Mouse (Mus musculus) mesoderm, embryonic 11.5 days (tissue): ENCODE results near the gene Dcxr.
A peak's percentile ranks its signal among the peaks of the same experiment; 100 is the strongest.
"Not testable (repeated sequence)": the region's sequence is repeated elsewhere in the genome, so short reads cannot be mapped to it uniquely, and the experiment has no call there.

Experiments
- DNase-seq: peaks from one replicate; pipeline ENCODE4 v3.0.0-alpha.2; 2012; ENCODE audit warnings: low read depth, low spot score

The Dcxr gene

DNA sequence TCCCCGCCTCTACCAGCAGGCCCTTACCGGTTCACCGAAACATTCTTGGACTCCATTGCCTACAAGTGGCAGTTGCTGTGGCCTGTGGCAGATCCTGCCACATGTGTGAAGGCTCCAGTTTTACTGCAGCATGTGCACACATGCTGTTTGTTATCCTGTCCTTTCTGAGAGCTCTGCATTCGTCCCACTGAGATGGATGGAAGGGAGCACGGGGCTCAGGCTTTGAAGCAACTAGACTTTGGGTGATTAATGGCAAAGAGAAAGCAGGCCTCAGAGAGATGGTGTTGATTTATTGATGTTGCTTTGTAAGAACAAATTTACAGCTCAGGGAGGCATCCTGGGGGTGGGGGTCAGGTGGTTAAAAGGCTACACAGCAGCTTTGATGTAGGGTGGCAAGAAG, 16.4 kb downstream of the Dcxr start:
- peak; percentile 75 for DNase-seq

DNA sequence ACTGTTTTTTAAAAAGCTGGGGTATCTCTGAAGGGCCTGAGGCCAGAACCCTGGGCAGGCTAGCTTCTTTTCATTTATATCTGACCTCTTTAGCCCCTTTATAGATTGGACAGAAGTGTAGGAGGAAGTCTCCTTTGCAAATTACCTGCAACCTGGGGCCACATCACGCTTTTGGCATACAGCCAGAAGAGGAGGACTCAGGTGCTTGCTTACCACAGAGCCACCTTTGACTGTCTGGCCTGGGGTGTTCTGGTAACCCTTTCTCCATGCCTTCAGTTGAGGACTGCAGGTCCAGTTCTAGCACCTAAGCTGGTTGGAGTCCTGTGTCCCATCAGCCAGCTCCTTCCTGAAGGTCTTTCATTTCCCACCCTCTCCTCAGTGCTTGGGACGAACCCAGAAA, 17.5 kb downstream of the Dcxr start:
- no peak for DNase-seq

DNA sequence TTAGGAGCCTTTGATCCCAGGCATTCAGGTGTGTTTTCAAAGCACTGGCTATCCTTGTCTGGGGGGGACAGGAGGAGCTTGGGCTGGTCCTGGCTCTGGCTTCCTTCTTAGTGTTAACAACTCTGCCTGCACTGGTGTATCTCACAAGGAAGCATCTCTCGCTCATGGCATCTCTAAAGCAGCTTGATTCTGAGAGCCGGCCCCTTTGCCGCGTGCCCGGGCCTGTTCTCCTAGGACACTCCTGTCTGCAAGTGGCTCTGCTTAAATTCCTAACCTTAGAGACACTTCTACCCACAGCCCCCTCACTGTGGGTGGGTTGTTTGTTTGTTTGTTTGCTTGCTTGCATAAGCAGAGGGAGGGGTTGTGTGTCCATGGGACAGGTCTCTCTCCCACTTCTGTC, 19.1 kb downstream of the Dcxr start:
- no peak for DNase-seq

DNA sequence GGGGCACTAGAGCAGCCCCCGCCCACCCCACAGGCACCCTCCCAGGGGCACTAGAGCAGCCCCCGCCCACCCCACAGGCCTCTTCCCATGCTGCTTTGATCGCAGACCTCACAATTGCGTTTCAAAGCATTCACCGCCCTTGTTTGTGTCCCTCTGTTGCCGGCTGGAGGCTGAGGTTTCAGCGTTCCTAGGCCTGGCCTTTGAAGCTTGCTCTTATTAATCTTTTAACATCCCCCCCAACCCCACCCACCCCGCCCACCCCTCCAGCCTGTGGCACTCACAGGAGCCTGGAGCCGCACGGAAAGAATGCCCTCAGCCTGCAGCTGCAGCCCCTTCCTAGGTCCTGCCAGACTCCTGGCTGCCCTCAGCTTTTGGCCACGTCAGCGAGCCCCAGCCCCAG, 19.9 kb downstream of the Dcxr start:
- DNase-seq, result no peak

DNA sequence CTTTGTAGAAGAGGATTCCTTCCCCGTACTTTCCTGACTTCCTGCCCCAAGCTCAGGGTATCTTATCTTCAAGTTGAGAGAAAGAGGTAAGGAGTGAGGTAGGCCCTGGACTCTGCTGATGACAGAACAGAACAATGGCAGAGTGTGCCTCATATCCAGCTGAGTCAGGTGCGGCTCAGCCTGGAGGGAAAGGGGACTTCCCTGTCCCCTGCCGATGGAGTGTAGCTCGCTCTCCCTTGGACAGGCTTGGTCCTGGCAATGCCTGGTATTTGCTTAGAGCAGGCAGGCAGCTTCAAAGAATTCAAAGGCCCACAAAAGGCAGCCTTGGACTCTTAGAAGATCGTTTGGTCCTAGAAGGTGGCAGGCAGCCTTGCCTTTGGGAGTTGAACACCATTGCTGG, 21.0 kb downstream of the Dcxr start:
- no peak for DNase-seq

DNA sequence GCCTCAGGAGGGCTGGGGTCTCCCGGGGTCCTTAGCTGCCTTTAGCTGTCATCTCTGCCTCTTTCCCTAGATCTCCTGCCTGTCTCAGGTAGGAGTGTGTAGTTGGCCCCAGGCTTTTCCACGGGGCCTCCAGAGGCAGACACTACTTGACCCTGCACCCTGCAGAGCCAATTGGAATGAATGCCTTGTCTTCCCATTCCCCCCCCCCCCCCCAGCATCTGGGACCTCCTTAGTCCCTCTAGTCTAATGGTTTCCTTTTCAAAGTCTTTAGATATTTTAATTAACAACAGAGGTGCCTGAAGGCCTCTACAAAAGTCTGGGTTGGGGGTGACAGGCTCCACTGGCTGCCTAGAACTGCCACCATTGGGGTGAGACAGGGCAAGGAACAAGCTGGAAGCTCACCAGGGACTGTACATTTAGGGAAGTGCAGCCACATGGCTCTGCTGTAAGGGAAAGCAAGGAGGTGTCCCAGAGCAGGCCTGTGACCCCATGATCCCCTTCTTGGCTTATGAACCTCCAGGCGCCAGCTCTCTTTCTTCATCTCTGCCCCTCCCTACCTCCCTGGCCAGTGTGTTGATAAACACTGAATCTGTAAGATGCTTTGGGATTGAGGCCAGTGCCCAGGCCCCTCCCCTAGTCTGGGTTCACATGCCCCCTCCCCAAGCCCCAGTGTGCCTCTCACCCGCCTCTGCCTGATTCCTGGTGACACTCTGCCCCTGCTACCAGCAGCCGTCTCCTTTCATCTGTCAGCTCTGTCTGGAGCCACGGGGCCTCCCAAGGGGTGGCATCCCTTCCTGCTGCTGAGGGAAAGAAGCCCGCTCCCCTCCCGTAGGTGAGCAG, 22.4 kb downstream of the Dcxr start:
- no peak for DNase-seq

DNA sequence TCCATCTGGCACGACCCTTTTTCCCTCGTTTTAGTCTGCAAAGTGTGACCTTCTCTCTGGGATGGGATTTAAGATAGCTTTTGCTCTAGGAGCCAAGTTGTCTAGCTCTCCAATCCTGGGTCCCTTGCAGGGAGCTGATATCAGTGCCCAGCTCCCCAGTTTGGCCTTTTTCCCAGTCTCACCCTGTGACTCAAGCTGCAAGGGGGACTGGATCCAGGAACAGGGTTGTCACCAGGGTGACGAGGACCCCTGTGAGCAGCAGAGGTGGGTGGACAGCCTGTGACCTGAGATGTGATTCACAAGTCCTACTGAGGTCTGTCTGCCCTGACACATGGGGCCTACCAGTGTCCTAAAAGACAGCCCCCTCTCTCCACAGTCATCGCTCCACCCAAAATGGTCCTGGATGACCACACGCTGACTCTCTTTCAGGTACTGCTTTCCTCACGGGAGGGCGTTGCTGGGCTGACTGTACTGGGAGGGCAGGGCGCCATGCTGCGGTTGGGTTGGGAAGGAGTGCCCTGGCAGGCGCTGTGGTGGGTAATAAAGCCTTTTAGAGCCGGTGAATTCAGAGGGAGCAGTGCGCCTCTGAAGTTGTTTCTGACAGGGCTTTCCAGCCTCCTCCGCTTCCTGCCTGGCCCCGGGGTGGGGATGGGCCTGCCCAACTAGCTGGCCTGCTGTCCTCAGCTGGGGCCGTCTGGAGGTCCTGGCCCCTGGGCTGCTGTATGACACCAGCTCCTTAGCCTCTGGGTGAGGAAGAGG, 23.2 kb downstream of the Dcxr start:
- no peak for DNase-seq

DNA sequence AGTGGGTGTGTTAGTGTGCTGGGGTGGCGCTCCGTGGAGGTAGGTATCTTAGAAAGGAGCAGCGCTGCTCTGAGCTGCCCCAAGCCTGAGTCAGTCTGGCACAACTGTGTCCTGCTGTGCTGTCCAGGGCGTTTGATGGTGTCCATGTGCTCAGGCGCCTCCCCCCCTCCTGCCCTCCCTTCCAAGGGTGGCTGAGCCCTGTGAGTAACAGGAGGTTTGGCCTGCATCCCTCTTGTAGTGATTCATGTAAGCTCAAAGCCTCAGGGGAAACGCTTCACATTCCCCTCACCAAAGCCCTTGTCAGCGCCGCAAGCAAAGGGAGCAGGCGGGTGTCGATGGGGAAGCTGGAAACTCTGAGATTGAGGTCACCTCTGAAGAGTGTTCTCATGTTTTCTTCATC, 29.3 kb downstream of the Dcxr start:
- no peak for DNase-seq

DNA sequence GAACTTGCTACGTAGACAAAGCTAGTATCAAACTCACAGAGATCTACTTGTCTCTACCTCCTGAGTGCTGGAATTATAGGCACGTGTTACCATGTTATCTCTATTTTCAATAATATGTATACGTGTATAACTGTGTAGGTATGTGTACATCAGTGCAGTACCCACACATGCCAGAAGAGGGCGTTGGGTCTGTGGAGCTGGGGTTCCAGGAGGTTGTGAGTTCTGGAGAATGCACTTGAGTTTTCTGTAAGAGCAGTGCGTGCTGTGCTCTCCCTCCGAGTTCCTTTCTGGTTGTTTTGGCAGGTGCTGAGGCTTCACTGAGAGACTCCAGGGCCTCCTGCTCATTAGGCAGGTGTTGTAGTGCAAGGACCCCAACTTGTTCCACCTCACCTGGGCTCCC, 30.5 kb downstream of the Dcxr start:
- no peak for DNase-seq

DNA sequence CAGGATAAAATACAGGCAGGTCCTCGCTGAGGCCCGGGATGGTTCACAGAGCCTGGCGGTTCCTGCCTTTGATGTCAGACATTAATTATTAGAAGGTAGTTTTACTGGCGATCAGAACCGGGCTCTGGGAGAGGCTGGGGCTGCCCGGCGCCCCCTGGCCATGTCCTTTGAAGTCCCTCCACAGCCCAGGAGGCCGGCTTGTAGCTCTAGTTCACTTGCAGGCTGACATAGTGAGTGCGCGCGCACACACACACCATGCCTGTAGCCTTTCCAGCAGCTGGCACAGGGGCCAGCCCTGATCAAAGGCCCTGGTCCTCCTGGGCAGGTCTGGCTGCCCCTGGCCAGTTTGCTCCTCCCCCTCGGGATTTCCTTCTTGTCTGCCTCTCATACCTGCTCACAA, 31.4 kb downstream of the Dcxr start:
- DNase-seq, result peak; percentile 77

DNA sequence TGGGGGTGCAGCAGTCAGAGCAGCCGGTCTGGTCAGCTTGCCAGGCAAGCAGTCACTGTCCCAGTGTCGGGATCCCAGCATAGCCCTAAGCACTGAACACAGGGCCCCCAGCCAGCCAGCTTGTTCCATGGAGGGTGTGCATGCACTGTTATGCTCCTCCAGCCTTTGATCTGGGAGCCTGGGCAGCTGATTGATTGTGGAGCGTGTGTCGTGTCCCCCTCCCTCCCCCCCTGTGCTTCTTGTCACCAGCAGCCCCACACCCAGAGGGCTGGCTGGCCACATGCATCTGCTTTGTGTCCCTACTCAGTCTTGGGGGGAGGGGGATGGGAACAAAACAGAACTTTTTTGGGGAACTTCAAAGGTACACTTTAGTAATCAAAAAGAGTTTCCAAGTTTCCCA, 31.9 kb downstream of the Dcxr start:
- DNase-seq, result peak; percentile 74

DNA sequence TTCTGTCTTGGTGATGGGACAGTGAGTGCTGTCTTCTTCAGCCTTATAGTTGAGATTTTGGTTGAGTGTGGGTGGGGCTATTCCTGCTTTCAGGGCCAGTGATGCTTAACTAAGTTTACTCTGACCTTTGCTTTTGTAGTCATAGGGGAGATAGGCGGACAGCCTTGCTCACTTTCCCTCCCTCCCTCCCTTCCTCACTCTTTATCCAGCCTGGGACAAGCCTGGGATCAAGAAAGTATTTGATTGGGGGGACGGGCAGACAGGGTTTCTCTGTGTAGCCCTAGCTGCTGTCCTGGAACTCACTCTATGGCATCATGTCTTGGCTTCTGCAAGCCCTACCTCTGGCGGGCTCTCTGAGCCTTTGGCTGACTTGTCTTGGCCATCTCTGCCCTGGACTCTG, 33.6 kb downstream of the Dcxr start:
- no peak for DNase-seq

DNA sequence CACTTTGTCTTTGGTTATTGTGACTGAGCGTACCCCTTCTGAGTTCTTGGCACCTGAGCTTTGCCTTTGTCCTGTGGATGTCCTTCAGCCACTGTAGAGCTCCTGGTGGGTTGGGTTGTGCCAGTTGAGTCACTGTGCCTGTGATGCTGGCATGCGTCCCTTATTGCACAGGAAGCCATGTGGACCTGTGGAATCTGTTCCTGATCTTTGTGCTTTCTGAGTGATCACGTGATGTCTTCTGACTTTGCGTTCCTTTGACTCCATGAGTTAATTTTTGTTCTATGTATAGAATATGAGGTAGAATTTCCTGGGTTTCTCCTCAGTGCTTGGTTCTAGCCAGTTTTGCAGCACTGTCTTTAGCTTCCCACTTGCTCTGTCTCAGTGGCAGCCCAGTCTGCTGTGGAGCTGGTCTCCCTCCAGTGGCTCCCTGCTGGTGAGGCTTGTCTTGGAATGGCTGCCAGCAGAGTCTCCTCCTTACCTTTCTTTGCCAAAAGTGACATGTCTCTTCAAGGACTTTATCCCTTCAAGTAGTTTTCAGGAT, 34.5 kb downstream of the Dcxr start:
- DNase-seq, result no peak

DNA sequence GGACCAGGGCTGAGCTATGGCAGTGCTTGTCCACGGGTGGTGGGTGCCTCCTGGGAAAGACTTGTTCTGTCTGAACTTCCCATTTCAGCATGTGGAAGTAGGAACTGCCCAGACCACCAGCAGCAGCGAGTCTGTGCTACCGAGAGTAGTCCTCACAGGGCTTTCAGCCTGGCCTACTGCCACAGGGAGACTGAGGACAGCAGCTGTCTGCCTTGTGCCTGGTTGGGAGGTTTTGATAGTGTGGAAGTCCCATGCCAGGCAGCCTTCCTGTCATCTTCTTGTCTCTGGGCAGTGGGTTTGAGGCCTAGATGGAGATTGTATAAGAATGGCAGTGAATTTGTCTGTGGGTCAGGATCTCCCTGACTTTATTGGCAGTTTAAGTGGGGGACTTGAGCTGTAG, 37.7 kb downstream of the Dcxr start:
- DNase-seq, result no peak

DNA sequence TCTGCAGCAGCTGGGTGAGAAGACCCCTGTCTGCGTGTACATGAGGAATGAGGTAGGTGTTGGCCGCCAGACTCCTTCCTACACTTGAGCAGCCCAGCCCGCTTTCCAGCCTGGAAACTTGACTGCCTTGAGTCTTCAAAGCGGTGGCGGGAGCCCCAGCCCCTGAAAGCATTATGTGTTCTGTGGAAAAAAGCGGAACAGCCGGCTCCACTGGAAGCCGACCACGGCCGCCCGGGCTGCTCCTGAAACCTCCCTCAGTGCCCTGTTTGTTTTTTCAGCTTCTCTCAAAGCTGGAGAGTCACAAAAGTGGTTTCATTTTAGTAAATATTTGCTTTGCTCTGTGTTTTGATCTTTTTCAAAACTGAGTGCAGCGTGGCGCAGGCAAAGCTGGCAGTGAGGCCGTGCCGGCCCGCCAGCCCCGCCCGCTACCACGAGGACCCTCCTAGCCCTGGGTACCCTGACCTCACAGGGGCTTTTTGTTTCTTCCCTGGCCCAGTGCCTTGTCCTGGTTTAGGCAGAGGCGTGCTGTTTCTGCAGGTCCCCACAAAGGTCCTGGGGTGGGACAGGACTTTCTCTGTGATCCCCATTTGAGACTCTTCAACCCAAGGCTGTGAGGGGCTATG, 40.3 kb downstream of the Dcxr start:
- DNase-seq, result no peak

DNA sequence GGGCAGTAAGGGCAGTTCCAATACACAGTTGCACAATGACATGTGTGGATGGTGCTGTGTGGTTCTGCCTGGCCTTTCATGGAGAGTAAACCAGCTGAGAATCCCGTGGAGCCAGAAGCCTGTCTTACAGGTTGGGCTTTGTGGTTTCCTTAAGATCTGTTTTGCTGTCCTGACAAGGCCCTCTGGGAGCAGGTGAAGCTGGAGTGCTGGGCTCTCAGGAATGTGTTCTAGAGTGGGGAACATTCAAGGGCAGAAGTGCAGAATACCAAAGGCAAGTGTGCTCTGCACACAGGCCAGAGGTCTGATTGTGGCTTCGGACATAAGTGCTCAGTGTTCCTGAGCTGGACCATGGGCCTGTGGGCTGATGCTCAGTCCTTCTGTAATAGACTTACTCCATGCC, 42.4 kb downstream of the Dcxr start:
- no peak for DNase-seq

DNA sequence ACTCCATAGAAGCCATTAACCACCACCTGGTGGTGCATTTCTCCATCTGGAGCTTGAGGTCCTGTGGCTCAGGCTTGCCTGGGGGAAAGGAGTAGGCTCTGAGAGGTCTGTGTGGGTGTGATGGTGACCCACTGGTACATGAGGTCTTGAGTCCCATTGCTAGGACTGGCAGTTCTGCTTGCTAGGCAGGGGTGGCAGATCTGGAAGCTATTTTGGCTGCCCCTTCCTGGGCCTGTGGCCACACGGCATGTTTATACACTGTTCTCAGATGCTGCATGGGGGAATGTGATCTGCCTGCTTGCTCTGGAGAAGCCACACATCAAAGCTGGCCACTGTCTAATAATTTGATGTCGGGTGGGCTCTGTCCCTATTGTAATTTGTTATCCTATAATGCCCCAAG, 43.0 kb downstream of the Dcxr start:
- DNase-seq, result no peak

DNA sequence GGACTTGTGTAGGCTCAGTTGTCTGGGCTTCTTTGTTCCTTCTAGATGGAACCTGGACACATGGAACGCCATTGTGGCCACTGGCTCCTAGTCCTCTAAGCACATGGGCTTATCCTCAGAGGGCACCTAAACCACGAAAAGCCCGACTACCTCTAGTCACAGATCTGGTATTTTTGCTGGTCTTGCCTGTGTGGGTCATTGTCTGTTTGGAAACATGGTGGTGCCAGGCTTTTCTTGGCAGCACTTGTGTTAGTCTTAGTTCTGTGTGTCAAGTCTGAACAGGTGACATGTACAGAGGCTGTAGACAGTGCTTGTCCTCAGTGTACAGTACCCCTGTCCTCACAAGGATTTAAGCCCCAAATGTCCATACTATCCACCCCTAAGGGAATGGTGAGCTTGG, 43.5 kb downstream of the Dcxr start:
- DNase-seq, result no peak

DNA sequence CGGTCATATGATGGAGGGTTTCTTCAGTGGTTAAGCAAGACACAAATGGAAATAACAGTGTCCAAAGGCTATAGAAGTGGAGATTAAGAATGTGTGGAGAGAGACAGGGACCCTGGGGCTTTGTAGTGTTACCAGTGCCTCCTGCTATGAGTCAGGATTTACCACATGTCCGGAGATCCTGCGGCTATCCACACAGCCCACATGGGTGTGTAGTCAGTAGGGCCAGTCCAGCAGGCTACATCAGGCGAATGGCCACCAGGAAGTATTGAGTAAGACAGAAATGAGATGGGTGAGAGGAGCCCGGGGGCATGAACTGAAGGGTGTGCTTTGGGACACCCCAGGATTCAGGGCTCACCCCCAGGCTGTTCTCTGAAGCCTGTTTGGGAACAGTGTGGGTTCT, 44.4 kb downstream of the Dcxr start:
- DNase-seq, result no peak

DNA sequence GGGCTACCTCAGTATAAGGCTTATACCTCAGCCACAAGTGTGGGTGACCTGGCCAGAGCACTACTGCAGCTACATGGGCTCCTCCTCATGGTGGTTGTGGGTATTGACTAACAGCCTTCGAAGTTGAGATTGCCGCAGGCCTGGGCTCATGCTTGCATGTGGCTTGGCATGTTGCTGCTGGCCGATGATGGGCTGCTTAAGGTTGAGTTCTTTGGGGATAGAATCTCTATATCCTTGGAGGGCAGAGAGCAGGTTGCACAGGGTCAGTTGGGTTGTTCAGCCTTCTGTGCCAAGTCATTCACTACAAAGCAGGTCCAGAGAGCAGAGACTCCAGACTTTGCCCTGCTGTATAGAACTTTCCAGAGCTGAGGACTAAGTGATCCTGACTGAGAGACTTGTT, 47.2 kb downstream of the Dcxr start:
- no peak for DNase-seq

DNA sequence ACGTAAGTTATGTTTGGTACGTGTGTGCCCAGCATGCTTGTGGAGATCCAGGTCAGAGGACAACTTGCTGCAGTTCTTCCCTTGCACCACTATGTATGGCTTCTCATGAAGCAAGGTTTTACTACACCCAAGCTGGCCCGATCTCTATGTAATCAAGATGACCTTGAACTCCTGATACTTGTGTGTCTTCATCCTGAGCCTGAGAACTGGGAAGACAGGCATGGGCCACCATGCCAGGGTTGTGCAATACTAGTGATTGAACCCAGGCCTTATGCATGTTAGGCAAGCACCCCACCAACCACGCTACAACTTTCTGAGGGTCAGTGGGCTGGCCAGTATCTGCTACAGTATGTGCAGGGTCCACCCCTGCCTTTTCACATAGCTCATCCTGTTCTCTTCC, 50.1 kb downstream of the Dcxr start:
- no peak for DNase-seq

DNA sequence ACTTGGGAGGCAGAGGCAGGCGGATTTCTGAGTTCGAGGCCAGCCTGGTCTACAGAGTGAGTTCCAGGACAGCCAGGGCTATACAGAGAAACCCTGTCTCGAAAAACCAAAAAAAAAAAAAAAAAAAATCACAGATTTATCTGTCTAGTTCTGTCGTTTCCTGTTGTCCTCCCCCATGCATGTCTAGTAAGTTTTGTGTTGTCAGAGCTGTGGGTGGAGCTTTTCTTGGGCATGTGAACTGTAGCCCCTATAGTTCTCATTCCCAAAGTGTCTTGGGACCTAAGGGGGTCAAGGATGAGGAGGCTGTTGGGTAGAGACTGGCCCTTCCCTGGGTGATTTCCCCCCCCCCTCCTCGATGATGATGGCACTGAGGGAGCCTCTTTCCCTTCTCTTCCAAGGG, 51.2 kb downstream of the Dcxr start:
- not testable (repeated sequence) for DNase-seq
